Mouse (Mus musculus): Measurements from ENCODE around the gene Nr2c1.

Gene Nr2c1

GRCm38 (mm10) chr10:94140227-94140931, 7.4 kb upstream of the Nr2c1 start:
- no peak for DNase-seq

GRCm38 (mm10) chr10:94142427-94142826, 5.4 kb upstream of the Nr2c1 start:
- no peak for DNase-seq

GRCm38 (mm10) chr10:94144581-94144980, 3.2 kb upstream of the Nr2c1 start:
- no peak for DNase-seq

GRCm38 (mm10) chr10:94147391-94147755, 450 bp upstream of the Nr2c1 start:
- DNase-seq = no peak

- DNase-seq = no peak
Observed at GRCm38 (mm10) chr10:94151488-94151887, 3.7 kb downstream of the Nr2c1 start.

- DNase-seq = no peak
Observed at GRCm38 (mm10) chr10:94153841-94154240, 6.0 kb downstream of the Nr2c1 start.

DNA sequence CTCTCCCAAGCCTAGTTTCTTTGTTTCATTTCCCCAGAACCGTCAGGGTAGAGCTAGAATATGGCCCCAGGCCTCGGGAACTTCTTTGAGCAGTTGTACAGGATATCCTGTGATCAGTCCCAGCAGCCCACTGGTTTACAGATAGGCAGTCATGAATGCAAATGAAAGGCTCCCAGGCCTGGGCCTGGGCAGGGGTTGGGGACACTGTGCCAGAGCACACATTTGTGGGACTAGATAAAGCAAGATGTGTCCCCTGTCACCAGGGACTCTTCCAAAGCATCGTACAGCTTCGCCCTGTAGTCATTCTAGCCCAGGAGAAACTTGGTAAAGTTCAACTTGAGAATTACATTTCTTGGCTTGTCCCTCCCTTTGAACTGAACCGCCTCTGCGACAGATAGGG, 11.1 kb downstream of the Nr2c1 start:
- DNase-seq = no peak

GRCm38 (mm10) chr10:94159406-94159805, 11.6 kb downstream of the Nr2c1 start:
- no peak for DNase-seq

DNA sequence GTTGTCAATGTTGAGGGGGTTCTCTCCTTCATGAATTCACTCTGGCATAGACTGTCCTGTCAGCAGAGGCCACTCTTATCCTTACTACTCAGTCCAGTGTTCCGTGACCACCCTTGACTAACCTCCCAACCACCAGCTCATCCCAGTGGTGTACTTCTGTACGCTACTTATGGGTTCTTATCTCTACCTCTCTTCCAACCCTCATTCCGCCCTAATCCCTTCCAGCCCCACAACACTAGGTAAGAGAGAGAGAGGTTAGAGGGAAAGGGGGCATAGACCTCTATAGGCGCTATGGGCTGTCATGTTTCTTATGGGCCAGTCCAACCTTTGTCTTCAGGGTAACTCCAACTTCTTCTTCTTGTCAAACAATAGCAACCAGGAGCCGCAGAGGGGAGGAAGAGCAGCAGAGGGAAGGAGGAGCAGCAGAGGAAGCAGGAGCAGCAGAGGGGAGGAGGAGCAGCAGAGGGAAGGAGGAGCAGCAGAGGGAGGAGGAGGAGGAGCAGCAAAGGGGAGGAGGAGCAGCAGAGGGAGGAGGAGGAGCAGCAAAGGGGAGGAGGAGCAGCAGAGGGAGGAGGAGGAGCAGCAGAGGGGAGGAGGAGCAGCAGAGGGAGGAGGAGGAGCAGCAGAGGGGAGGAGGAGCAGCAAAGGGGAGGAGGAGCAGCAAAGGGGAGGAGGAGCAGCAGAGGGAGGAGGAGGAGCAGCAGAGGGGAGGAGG, 13.4 kb downstream of the Nr2c1 start:
- DNase-seq = no peak

- no peak for DNase-seq
Observed at GRCm38 (mm10) chr10:94162031-94162430, 14.2 kb downstream of the Nr2c1 start.

GRCm38 (mm10) chr10:94164104-94164845, 16.5 kb downstream of the Nr2c1 start:
- DNase-seq = no peak

GRCm38 (mm10) chr10:94165426-94165825, 17.6 kb downstream of the Nr2c1 start:
- DNase-seq = no peak

GRCm38 (mm10) chr10:94167051-94167750, 19.4 kb downstream of the Nr2c1 start:
- DNase-seq = no peak

- peak; percentile 17 for DNase-seq
Observed at GRCm38 (mm10) chr10:94171440-94172130, 23.8 kb downstream of the Nr2c1 start.

GRCm38 (mm10) chr10:94172137-94172536, 24.3 kb downstream of the Nr2c1 start:
- no peak for DNase-seq

GRCm38 (mm10) chr10:94172706-94173105, 24.9 kb downstream of the Nr2c1 start:
- no peak for DNase-seq

DNA sequence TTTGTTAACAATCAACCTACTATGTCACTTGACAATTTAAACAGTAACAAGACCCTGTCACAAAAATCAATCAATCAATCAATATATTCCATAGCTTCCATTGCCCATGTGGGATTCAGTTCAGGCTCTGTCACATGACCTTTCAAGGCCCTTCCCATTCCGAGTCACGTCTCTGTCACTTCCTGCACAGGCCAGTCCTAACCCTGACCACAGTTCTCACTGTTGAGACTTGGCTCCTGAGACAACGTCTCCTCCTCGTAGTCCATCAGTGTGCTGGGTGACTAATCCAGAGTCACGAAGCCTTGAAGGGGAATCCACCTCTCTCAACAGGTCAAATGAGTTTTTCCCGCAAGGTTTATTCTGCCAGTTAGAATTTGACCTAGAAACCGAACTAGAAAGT, 26.8 kb downstream of the Nr2c1 start:
- DNase-seq = no peak

DNA sequence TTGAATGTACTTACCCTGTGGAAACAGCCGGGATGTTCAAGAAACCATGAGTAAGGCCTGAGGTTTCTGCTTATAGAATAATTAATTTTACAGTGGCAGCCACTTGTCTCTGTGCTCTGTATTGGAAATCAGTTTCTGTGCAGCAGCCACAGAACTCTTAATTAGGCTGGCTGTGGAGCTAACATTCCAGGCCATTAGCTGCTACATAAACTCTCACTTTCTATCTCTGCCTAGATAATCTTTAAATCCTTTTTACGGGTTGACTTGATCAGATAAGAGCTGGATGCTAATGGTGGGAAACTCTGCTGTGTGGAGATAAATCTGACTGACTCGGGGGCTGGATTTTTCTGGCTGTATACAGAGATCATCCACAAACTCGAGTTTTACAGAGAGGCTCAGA, 35.4 kb downstream of the Nr2c1 start:
- no peak for DNase-seq

GRCm38 (mm10) chr10:94198482-94199405, 50.9 kb downstream of the Nr2c1 start, which contains the start of gene Ndufa12:
Gene Ndufa12 (plus strand): TSS chr10:94198720.
- DNase-seq = peak; percentile 94

DNA sequence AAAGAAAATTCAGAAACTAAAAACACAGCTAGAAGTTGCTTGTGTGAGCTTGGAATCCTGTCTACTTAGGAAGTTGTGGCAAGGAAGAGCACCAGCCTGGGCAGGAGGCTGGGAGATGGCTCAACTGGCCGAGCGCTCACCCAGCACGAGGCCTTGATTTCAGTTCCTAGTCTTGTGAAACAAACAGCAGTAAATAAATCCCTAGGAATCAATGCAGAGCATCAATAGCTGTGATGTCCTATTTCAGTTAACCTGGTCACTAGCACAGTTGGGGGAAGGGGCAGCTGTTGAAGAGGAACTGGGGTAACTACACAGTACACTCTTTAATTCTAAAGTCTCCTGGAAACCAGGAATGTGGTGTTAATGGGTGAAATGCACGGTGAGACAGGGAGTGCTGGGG, 57.1 kb downstream of the Nr2c1 start:
- DNase-seq = no peak

Measured in liver (tissue).